Mouse (Mus musculus) embryonic fibroblast, embryonic 13.5 days (primary cell): ENCODE results near the gene Il2rb.
A peak's percentile ranks its signal among the peaks of the same experiment; 100 is the strongest.

Source experiments
- CTCF ChIP-seq: IDR thresholded peaks from 2 replicates; pipeline ENCODE4 v1.5.1; 2011; ENCODE audit warnings: mild to moderate bottlenecking, control low read depth, low read length, moderate library complexity, borderline replicate concordance; ENCODE audit not compliant: insufficient read depth
- POLR2A ChIP-seq: IDR thresholded peaks from 2 replicates; pipeline ENCODE4 v1.6.1; 2011; ENCODE audit warnings: low read depth, mild to moderate bottlenecking, control low read depth, low read length, moderate library complexity

DNA sequence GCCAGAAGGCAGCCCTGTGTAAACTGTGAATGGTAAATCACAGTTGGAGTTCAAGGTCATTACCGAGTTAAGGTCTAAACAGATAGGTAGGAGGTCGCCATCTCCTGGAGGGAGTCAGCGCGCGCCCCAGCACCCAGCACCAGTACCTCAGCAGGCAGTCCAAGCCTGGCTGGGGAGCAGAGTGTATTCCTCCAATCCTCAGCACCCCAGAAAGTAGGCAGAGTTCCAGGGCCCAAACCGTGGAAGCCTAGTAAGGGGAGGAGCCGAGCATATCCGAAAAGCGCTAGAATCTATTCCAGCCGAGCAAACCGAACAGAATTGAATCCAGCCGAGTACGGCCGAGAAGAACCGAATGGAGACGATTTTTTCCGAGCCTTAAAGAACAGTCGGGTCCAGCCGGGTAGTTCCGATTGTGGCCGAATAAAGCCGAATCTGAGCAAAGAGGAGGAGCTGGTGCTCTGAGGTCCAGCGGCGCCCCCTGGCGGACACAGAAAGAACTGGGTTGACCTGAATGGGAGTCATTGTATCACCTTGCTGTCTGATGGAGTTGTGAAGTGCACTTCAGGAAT lies 36.9 kb upstream of the Il2rb start:
- TF ChIP-seq CTCF (peak; percentile 88), POLR2A (peak; percentile 45)
